Mouse (Mus musculus): ENCODE measurements at regions not wholly inside any gene's neighbourhood (a gene's known extent, or its start where the extent isn't known, plus 50 kb on each side); places are given as distances from the start of the nearest gene placed in this dataset.

- TF ChIP-seq POLR2A (IDR thresholded peaks at IDR 0.05; ENCODE audit: control insufficient read depth, low read depth, low read length) (no peak), CTCF (IDR thresholded peaks at IDR 0.05; ENCODE audit: control insufficient read depth, insufficient read depth, insufficient replicate concordance, low read depth, low read length) (no peak)
These were observed 106.3 kb upstream of the Sulf2 start for GRCm38 (mm10) chr2:166261799-166262198.
